Mouse (Mus musculus) thymus, postnatal 25 days (tissue): Measurements from ENCODE around the gene Slc25a35.
A peak's percentile ranks its signal among the peaks of the same experiment; 100 is the strongest.
"Not testable (repeated sequence)": the region's sequence is repeated elsewhere in the genome, so short reads cannot be mapped to it uniquely, and the experiment has no call there.

Experiments used
- DNase-seq: peaks from one replicate; pipeline ENCODE4 v3.0.0; 2022

Slc25a35 gene

GRCm38 (mm10) chr11:68967337-68968282, at the start of gene Slc25a35:
Gene Slc25a35 (plus strand): TSS chr11:68968131.
- peak; percentile 89 for DNase-seq

GRCm38 (mm10) chr11:68923191-68923590, 44.7 kb upstream of the Slc25a35 start:
- no peak for DNase-seq

GRCm38 (mm10) chr11:68924749-68925148, 43.2 kb upstream of the Slc25a35 start:
- no peak for DNase-seq

GRCm38 (mm10) chr11:68926981-68927380, 41.0 kb upstream of the Slc25a35 start, which contains the start of gene Odf4:
Gene Odf4 (minus strand): TSS chr11:68927081.
- DNase-seq: no peak

GRCm38 (mm10) chr11:68929947-68930346, 38.0 kb upstream of the Slc25a35 start:
- DNase-seq: no peak

- no peak for DNase-seq
Observed at GRCm38 (mm10) chr11:68933885-68934507, 33.9 kb upstream of the Slc25a35 start.

- DNase-seq: not testable (repeated sequence)
Observed at GRCm38 (mm10) chr11:68936951-68937350, 31.0 kb upstream of the Slc25a35 start.

- DNase-seq: peak; percentile 83
Observed at GRCm38 (mm10) chr11:68939451-68940304, 28.3 kb upstream of the Slc25a35 start.

- DNase-seq: no peak
Observed at GRCm38 (mm10) chr11:68940516-68940915, 27.4 kb upstream of the Slc25a35 start.

- no peak for DNase-seq
Observed at GRCm38 (mm10) chr11:68942731-68943130, 25.2 kb upstream of the Slc25a35 start.

- DNase-seq: no peak
Observed at GRCm38 (mm10) chr11:68945245-68945644, 22.7 kb upstream of the Slc25a35 start.

- no peak for DNase-seq
Observed at GRCm38 (mm10) chr11:68946001-68946400, 21.9 kb upstream of the Slc25a35 start.

- no peak for DNase-seq
Observed at GRCm38 (mm10) chr11:68946806-68947440, 21.0 kb upstream of the Slc25a35 start.

- DNase-seq: no peak
Observed at GRCm38 (mm10) chr11:68947542-68947993, 20.4 kb upstream of the Slc25a35 start.

- no peak for DNase-seq
Observed at GRCm38 (mm10) chr11:68953903-68954302, 14.0 kb upstream of the Slc25a35 start.

GRCm38 (mm10) chr11:68954408-68954807, 13.5 kb upstream of the Slc25a35 start:
- DNase-seq: no peak

- DNase-seq: no peak
Observed at GRCm38 (mm10) chr11:68955473-68955872, 12.5 kb upstream of the Slc25a35 start.

- no peak for DNase-seq
Observed at GRCm38 (mm10) chr11:68956107-68956506, 11.8 kb upstream of the Slc25a35 start.

- DNase-seq: no peak
Observed at GRCm38 (mm10) chr11:68956697-68957096, 11.2 kb upstream of the Slc25a35 start.

GRCm38 (mm10) chr11:68957308-68957707, 10.6 kb upstream of the Slc25a35 start, which contains the start of gene Arhgef15:
Gene Arhgef15 (minus strand): TSS chr11:68957480.
- DNase-seq: no peak

GRCm38 (mm10) chr11:68957971-68958370, 10.0 kb upstream of the Slc25a35 start:
- DNase-seq: no peak

GRCm38 (mm10) chr11:68961596-68961995, 6.3 kb upstream of the Slc25a35 start:
- no peak for DNase-seq
